Mouse (Mus musculus) layer of hippocampus, adult 2 months (tissue): ENCODE data around the gene Gpr183. TPM values are rescaled to one million over a fixed set of nuclear protein-coding genes. Genes with fewer than 3 reads are reported as not detected.

ENCODE experiments used
- DNase-seq, 2 experiments: peaks; one replicate each; pipeline ENCODE4 v3.0.0; 2022; ENCODE audit warnings: low spot score in 2 of 2
- H3K27ac ChIP-seq: fragments of 200-600 bp; 2 replicates; pipeline ENCODE4 v1.8.1; 2022
- H3K4me3 ChIP-seq: fragments of 200-600 bp; 2 replicates; pipeline ENCODE4 v1.8.1; 2022; ENCODE audit warnings: mild to moderate bottlenecking
- CTCF ChIP-seq: fragments of 200-600 bp; conservative IDR thresholded peaks from 2 replicates; pipeline ENCODE4 v1.8.1; 2022; ENCODE audit warnings: antibody characterized with exemption, mild to moderate bottlenecking, moderate library complexity
- total RNA-seq, 2 experiments: library from RNA; stranded (reverse); gene quantifications; 2 replicates each; pipeline ENCODE4 v1.2.3; 2021

The Gpr183 gene
- total RNA-seq, 2 experiments from 2014 or later: 0.56 to 1.0 TPM

DNA sequence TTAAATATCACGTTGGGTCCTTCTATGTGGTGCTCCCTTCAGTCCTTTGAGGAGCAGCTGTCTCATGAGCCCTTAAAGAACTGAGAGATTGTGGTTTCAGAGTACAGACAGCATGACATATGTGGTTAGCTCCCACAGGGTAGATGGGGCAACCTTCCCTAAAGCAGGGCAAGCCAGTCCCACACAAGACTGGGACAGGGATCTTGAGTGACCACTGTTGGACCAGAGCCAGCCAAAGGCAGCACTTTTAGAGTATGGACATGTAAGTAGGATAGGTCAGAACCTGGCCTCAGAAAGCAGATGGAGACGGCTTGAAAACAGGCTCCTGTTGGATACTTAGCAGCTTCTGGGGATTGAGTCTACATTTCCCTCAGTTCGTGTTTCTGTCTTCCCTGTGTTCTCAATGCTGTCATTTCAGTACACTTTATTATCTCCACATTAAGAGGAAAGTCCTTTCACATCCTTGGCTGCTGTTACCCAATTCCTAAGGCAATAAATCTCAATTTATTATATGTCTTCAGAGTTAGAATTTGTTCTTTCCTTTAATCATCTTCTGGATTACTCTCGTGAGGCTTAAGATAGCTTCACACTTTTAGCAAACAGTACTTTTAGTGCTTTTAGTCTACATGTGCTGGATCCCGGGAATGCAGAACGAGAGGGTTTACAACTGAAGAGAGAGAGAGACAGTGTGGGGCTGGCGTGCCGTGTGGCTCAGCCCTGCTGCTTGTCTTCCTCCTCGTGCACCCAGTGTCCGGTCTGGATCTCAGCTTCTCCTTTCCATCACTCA lies 6.1 kb downstream of the Gpr183 start:
- DNase-seq: no peak
- Histone ChIP-seq H3K27ac (no peak overlapping the region), H3K4me3 (no peak overlapping the region)
- no peak for TF ChIP-seq CTCF

DNA sequence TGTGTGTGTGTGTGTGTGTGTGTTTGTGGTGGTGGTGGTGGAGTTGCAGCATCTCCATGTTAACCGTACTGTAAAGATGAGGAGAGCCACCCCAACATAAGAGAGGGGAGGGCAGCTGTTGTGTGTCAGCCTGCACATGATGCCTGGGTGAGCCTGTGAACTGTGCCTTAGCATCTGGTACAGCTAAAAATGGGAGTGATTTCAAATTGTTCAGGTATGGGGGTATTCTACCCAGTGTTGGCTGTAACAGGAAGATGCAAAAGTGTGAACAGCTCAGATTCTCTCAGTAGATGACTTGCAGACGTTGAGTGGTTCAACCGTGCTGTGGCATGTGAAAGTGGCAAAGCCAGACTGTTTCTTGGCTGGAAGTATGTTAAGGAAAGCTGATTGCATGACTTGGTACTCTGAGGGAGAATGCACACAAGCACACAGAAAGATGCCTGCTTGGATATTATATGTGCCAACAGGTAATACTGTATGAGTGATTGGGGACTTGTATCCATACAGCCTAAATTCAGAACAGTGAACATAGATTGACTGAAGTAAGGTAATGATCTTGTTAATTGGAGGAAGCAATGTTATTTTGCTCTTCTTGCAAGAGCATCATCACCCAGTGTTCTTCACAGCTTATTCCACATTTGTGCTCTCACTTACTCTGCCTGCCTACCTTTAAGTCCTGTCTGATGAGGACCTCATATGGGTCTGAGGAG lies 6.8 kb downstream of the Gpr183 start:
- Histone ChIP-seq H3K4me3 (no peak overlapping the region), H3K27ac (no peak overlapping the region)
- DNase-seq: no peak
- no peak for TF ChIP-seq CTCF

DNA sequence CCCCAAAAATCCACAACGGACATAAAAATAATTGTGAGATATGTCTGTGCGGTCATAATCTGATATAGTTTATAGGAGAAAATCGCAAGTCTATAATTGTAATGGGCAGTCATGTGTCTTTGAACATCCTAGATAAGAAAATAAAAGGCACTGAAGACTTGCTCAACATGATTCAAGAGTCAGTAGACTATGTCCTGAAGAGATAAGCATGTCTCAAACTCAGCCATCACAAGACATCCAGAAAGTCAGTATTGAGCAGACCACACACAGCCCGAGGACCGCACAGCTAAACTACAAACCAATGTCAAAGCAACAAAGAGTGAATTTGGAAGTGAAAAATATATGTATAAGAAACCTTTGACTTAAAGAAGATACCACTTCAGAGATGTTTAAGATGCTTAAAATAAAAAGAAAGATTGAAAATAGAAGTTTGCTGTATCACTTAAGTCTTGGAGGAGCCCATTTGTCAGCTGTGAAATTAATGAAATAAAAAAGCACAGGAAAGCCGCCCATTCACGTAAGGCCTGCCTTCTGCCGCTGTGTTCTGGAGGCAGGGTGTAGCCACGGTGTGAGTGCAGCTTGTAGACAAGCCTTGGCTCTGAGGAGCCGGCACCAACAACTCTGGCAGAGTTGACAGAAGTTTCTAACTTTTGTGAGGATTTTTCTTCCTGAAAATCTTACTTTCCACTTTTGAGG lies 7.7 kb downstream of the Gpr183 start:
- Histone ChIP-seq H3K4me3 (no peak overlapping the region), H3K27ac (no peak overlapping the region)
- TF ChIP-seq CTCF: no peak
- DNase-seq: no peak

DNA sequence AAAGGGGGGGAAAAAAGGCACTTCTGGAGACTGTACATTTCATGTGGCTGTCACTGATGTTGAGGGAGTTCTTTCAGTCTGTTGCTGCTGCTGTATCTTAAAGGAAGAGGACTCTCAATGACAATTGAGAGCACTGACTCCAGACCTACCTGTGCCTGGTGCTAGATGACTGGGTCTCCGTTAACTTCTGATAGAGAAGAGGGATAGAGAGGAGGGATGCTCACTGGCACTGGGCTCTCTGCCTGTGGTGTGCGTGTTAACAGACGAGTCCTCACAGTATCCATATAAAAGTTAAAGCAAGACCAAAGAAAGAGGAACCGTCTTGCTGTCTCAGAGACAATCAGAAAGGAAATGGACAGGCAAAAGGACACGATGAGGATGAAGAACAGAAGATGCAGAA lies 8.7 kb downstream of the Gpr183 start:
- Histone ChIP-seq H3K27ac (no peak overlapping the region), H3K4me3 (no peak overlapping the region)
- no peak for TF ChIP-seq CTCF
- no peak for DNase-seq

DNA sequence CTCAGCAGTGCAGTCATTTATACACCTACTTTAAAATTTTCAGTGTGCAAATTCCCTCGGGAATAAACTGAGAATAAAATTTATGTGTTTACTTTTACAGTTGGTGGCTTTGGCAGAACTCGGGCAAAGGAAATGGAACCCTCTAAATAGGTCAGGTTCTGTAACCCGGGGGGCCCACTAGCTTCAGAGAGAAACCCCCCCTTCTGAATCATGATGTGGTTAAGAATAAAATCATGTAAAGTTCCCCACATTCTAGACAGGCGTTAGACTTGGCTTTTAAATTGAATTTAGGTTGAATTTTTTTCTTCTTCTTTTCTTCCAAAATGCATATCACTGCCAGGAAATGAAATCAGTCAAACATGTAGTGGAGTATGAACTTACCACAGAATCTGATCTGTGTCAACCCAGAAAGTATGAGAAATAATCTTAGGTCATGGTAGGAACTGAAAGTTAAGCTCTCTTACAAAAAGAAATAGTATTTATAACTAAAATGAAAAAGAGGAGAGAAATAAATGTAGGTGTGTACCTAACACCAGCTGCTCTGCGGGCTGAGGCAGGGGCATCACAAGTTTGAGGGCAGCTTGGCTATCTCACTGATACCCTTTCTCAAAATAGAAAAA lies 9.7 kb downstream of the Gpr183 start:
- no peak for TF ChIP-seq CTCF
- H3K4me3 ChIP-seq: no peak overlapping the region
- no peak overlapping the region for H3K27ac ChIP-seq
- DNase-seq: no peak

DNA sequence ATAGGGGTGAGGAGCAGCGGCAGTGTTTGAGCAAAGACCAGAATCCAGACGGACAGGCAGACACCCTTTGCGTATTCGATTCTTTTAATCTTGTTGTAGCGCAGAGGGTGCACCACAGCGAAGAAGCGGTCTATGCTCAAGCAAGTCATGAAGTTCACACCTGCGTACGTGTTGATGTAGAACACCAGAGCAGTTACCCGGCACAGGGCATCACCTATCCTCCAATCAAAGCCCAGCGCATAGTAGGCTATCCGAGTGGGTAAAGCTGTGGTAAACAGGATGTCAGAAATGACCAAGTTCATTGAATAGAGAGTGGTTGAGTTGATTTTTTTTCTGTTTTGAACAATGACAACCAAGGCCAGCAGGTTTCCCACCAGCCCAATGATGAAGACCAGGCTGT lies 10.4 kb downstream of the Gpr183 start:
- DNase-seq: no peak
- no peak overlapping the region for H3K4me3 ChIP-seq
- TF ChIP-seq CTCF: no peak
- H3K27ac ChIP-seq: no peak overlapping the region

DNA sequence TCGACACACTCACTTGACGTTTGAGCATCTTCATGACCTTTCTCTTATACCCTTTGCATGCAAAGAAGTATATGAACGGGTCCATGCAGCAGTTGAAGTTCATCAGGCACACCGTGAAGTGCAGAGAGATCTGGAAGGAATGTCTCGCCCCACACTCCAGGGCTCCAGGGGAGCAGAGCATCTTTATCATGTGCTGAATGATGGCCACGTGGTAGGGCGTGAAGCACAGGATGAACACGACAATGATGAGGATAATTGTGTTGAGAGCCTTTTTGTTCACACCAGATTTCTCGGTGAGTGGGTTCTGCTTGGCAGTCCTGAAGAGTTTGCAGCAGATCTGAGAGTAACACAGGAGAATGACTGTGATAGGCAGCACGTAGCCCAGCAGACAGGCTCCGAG lies 10.9 kb downstream of the Gpr183 start:
- no peak for TF ChIP-seq CTCF
- no peak for DNase-seq

DNA sequence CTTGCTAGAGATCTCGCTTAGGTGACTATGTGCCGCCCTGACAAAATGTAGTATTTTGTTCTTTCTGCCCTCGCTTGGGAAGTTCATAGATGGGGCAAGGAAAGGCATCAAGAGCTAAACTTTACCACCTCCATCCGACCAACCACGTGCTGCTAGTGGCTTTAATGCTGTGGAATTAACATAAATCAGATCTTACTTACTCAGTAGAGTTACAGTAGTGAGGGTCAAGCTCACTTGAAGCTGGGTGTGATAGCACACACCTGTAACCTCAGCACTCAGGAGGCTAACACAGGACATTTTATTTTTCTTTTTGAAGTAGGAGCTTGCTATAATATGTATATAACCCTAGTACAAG lies 13.0 kb downstream of the Gpr183 start:
- DNase-seq: no peak
- no peak overlapping the region for H3K4me3 ChIP-seq
- TF ChIP-seq CTCF: no peak
- no peak overlapping the region for H3K27ac ChIP-seq

More for the DNA sequence above, 10.9 kb downstream of the Gpr183 start:
- Histone ChIP-seq H3K4me3 (no peak overlapping the region), H3K27ac (no peak overlapping the region)

DNA sequence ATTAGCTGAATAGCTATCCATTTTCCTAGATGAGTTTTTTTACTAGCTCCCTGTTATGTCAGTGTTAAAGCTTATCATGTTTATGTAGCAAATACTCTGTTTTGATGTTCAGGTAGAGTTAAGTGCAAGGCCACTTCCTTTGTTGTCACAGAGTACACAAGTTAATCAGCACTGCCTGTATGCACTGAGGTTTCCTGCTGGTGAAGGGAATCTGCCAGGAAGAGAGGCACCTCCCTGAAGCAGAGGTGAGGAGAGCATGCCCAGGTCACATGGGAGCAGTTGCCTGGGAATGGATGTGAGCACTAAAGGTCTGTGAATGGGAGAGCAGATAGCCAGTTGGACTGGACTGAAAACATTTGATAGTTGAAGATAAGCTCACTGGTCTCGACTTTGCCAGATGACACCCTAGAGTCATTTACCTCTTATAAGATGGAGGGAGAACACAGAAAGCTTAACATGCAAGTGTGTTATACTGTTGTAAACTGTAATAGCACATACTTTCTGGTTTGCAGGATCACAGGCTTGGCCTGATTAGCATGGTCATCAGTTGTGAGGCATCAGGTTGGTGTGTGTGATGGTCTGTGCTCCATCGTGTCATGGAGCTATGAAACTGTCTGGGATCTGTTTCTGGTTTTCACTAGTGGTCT lies 13.5 kb downstream of the Gpr183 start:
- H3K27ac ChIP-seq: no peak overlapping the region
- no peak for DNase-seq
- H3K4me3 ChIP-seq: no peak overlapping the region
- no peak for TF ChIP-seq CTCF

DNA sequence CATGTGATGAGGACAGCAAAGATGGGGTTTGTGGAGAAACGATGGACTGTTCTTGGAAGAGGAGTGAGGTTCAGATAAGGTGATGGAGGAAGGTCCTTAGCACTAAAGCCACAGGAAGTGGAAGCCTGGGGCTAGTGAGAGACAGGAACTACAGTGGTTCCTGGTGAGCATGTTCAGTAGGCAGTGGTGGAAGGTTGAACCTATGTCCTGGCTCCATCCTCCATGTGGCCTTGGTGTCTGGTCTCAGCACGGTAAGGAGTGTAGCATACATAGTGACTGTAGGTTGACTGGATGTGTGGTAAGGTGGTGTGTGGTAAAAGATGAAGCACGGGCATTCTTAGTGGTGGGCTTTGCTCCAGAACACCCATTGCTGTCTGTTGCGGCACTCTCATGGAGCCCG lies 15.1 kb downstream of the Gpr183 start:
- no peak overlapping the region for H3K27ac ChIP-seq
- H3K4me3 ChIP-seq: no peak overlapping the region
- TF ChIP-seq CTCF: no peak
- DNase-seq: no peak

DNA sequence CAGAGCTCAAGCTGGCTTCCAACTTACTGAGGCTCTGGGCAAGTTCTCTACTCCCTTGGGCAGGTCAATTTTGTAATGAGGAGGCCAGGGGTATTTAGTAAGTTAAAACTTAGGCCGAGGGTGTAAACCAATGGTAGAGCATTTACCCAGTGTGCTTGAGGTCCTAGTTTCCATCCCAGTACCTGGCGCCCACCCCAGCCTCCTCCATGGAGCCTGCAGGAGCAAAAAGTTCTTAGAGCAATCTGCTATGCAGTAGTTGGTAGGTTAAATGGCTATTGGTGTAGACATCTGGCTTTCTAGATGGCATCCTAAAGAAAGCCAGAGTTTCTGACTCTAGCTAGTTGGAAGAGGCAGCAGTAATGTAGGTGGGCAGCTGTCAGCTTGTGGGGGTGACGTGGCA lies 15.6 kb downstream of the Gpr183 start:
- no peak for DNase-seq
- no peak for TF ChIP-seq CTCF
- H3K27ac ChIP-seq: no peak overlapping the region
- no peak overlapping the region for H3K4me3 ChIP-seq

DNA sequence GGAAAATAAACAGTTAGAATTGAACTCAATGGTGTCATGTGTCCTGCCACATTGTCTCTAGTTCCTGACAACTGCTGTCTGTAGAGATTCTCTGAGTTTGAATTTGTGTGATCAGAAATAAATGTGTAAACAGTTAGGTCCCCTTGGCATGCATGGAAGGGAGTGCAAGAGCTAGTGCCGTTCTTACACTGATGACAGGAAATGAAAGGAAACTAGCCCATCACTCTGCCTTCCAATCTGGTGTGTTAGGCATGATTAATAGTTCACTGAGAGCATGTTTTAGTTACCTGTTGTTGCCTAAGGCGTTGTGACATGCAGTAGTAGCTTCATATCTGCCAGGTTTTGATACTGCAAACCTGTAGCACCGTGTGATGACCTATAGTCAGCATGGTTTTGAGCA lies 17.0 kb downstream of the Gpr183 start:
- TF ChIP-seq CTCF: no peak
- H3K4me3 ChIP-seq: no peak overlapping the region
- H3K27ac ChIP-seq: no peak overlapping the region
- DNase-seq: no peak
